Mouse (Mus musculus) G1E (cell line): ENCODE data around the gene Prok2. TPM values are rescaled to one million over a fixed set of nuclear protein-coding genes. Genes with fewer than 3 reads are reported as not detected.

Experiments used
- ATAC-seq: 2 replicates; pipeline ENCODE4 v1.8.0; 2016; ENCODE audit warnings: mild to moderate bottlenecking; ENCODE audit not compliant: insufficient number of reproducible peaks, poor library complexity, low FRiP score, severe bottlenecking; ENCODE audit errors: extremely low read depth
- DNase-seq: peaks from one replicate; pipeline ENCODE4 v3.0.0; 2012; ENCODE audit warnings: low spot score
- H3K27me3 ChIP-seq: 2 replicates; pipeline ENCODE4 v1.6.1; 2012; ENCODE audit warnings: mild to moderate bottlenecking, low read length, inconsistent platforms; ENCODE audit not compliant: insufficient read depth
- H3K36me3 ChIP-seq: replicated peaks from 2 replicates; pipeline ENCODE3; 2012; ENCODE audit warnings: mild to moderate bottlenecking, inconsistent platforms
- H3K4me1 ChIP-seq: 2 replicates; pipeline ENCODE4 v1.6.1; 2012; ENCODE audit warnings: low read depth, low read length, inconsistent platforms, mixed read lengths; ENCODE audit not compliant: insufficient read depth
- H3K4me3 ChIP-seq: 2 replicates; pipeline ENCODE4 v1.5.1; 2012; ENCODE audit warnings: low read depth, mild to moderate bottlenecking, inconsistent platforms, low read length, moderate library complexity, mixed read lengths
- H3K9me3 ChIP-seq: replicated peaks from 2 replicates; pipeline ENCODE4 v1.6.1; 2012; ENCODE audit warnings: inconsistent platforms
- CTCF ChIP-seq: IDR thresholded peaks from 2 replicates; pipeline ENCODE4 v1.5.1; 2012; ENCODE audit warnings: low read depth, low read length, inconsistent platforms, mixed read lengths
- GATA1 ChIP-seq: IDR thresholded peaks from 2 replicates; pipeline ENCODE4 v1.6.1; 2012; ENCODE audit warnings: borderline replicate concordance, low read length, inconsistent platforms, mixed read lengths
- GATA2 ChIP-seq: IDR thresholded peaks from 2 replicates; pipeline ENCODE4 v1.6.1; 2012; ENCODE audit warnings: low read depth, low read length, inconsistent platforms, borderline replicate concordance
- POLR2AphosphoS5 ChIP-seq: IDR thresholded peaks from 2 replicates; pipeline ENCODE4 v1.6.1; 2012; ENCODE audit warnings: low read depth, low read length, inconsistent platforms; ENCODE audit not compliant: insufficient replicate concordance
- TAL1 ChIP-seq: conservative IDR thresholded peaks from 2 replicates; pipeline ENCODE4 v1.6.1; 2012; ENCODE audit warnings: low read depth, low read length, inconsistent platforms, mixed read lengths
- polyA plus RNA-seq: library from polyadenylated mRNA; stranded (reverse); fragments of >175 nt; gene quantifications from 2 replicates; pipeline ENCODE4 v1.2.3, GENCODE M21; 2012
- total RNA-seq, 2 experiments: library from RNA; stranded (forward) in 1 of 2; stranded (reverse) in 1 of 2; fragments of 200-1000 nt in 1 of 2; fragments of >200 nt in 1 of 2; fragmentation: Nextera tagmentation in 1 of 2; gene quantifications; 2 replicates each; pipeline ENCODE4 v1.2.3; 2014 to 2017

Gene Prok2
- total RNA-seq (2014; fragmentation: Nextera tagmentation) (not detected in 2 replicates), total RNA-seq (2017) (0.22 TPM in 1 of 2 replicates, not detected in the other), polyA plus RNA-seq (not detected in 2 replicates)

GRCm38 (mm10) chr6:99725971-99726561 lies at the start of gene Prok2:
Prok2 (minus strand) TSS chr6:99726392.
- H3K27me3 ChIP-seq: no peaks in the 10 kb centered on the region
- TF ChIP-seq GATA2: no peak
- TF ChIP-seq GATA1: no peak
- no peak for TF ChIP-seq CTCF
- H3K9me3 ChIP-seq: peaks cover 53% of the 10 kb centered on the region
- no peak within 1 kb of the TSS; the same call in 1 of the 2 replicates for H3K4me3 ChIP-seq
- no peaks in the 10 kb centered on the region for H3K4me1 ChIP-seq
- ATAC-seq (no peak), DNase-seq (no peak)
- no peaks in the 10 kb centered on the region for H3K36me3 ChIP-seq

GRCm38 (mm10) chr6:99774680-99775079 lies 48.5 kb upstream of the Prok2 start:
- TF ChIP-seq GATA1 (no peak), GATA2 (no peak), CTCF (no peak)
- H3K4me3 ChIP-seq: no peak overlapping the region; the same call in 1 of the 2 replicates
- H3K4me1 ChIP-seq: no peaks in the 10 kb centered on the region
- H3K27me3 ChIP-seq: no peaks in the 10 kb centered on the region
- peaks cover 49% of the 10 kb centered on the region for H3K9me3 ChIP-seq
- DNase-seq (no peak), ATAC-seq (no peak)
- H3K36me3 ChIP-seq: no peaks in the 10 kb centered on the region

- Histone ChIP-seq H3K27me3 (no peaks in the 10 kb centered on the region), H3K4me1 (no peaks in the 10 kb centered on the region), H3K4me3 (no peak overlapping the region), H3K9me3 (peaks cover 44% of the 10 kb centered on the region), H3K36me3 (no peaks in the 10 kb centered on the region)
- ATAC-seq: no peak
- no peak for TF ChIP-seq GATA2
- no peak for TF ChIP-seq POLR2AphosphoS5
- no peak for TF ChIP-seq TAL1
- TF ChIP-seq GATA1: no peak
- TF ChIP-seq CTCF: no peak
- no peak for DNase-seq
Measured at GRCm38 (mm10) chr6:99768495-99768894, 42.3 kb upstream of the Prok2 start.

- no peaks in the 10 kb centered on the region for H3K27me3 ChIP-seq
- no peaks in the 10 kb centered on the region for H3K36me3 ChIP-seq
- H3K9me3 ChIP-seq: peaks cover 51% of the 10 kb centered on the region
- no peak for ATAC-seq
- no peak for DNase-seq
- no peak overlapping the region for H3K4me3 ChIP-seq
- no peak for TF ChIP-seq CTCF
- TF ChIP-seq POLR2AphosphoS5: no peak
- TF ChIP-seq GATA2: no peak
- no peak for TF ChIP-seq TAL1
- no peak for TF ChIP-seq GATA1
- H3K4me1 ChIP-seq: no peaks in the 10 kb centered on the region
Measured at GRCm38 (mm10) chr6:99764916-99765315, 38.7 kb upstream of the Prok2 start.

GRCm38 (mm10) chr6:99762069-99762985 lies 36.1 kb upstream of the Prok2 start:
- Histone ChIP-seq H3K27me3 (no peaks in the 10 kb centered on the region), H3K4me1 (no peaks in the 10 kb centered on the region), H3K4me3 (no peak overlapping the region), H3K36me3 (no peaks in the 10 kb centered on the region), H3K9me3 (peaks cover 46% of the 10 kb centered on the region)
- TF ChIP-seq POLR2AphosphoS5 (no peak), GATA1 (no peak), CTCF (no peak)
- ATAC-seq (no peak), DNase-seq (no peak)

- no peak for DNase-seq
- Histone ChIP-seq H3K4me1 (no peaks in the 10 kb centered on the region), H3K36me3 (no peaks in the 10 kb centered on the region), H3K9me3 (peaks cover 57% of the 10 kb centered on the region), H3K4me3 (no peak overlapping the region), H3K27me3 (no peaks in the 10 kb centered on the region)
- TF ChIP-seq POLR2AphosphoS5 (no peak), CTCF (no peak), GATA2 (no peak), TAL1 (no peak), GATA1 (no peak)
- ATAC-seq: no peak
Measured at GRCm38 (mm10) chr6:99756105-99756504, 29.9 kb upstream of the Prok2 start.
